Mouse (Mus musculus) mouse trophoblast stem cell (cell line): ENCODE results near the gene Olfr514.

Source experiments
- in situ Hi-C, 2 experiments: fragments of 300-500 bp; cut with MseI, MboI; formaldehyde crosslinking; loops; 2 replicates in 1 of 2; 3 replicates in 1 of 2; pipeline ENCODE4 v1.15.1; 2025

The Olfr514 gene

GRCm38 (mm10) chr7:108825897-108826296, at the start of gene Olfr514:
Olfr514 (minus strand) TSS chr7:108825997.
- in situ Hi-C loops: no loop called here

- in situ Hi-C loops: no loop called here
Measured at GRCm38 (mm10) chr7:108872279-108872678, 46.5 kb upstream of the Olfr514 start, which contains the start of gene Olfr517. Olfr517 (minus strand) TSS chr7:108872379.

- in situ Hi-C loops: no loop called here
Measured at GRCm38 (mm10) chr7:108850429-108850828, 24.6 kb upstream of the Olfr514 start, which contains the start of gene Olfr516. Olfr516 (minus strand) TSS chr7:108850529.

DNA sequence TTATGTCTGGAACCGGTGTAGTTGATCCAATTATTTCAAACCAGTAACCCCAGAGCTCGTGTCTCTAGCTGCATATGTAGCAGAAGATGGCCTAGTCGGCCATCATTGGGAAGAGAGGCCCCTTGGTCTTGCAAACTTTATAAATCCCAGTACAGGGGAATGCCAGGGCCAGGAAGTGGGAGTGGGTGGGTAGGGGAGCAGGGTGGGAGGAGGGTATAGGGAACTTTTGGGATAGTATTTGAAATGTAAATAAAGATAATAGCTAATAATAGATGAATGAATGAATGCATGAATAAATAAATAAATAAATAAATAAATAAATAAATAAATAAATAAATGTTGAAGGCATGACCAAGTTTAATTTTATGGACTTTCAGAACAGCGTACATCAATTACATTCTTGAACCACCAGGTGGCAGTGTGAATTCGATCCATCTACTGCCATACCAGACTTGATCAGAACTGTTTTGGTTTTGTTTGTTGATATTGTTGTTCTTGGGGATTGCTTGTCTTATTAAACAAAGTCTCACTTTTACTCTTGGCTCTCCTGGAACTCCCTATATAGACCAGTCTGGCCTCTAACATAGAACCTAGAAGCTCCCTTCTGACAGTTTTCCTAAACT, 11.1 kb downstream of the Olfr514 start:
- in situ Hi-C loops: loop anchor here in 1 of 2 experiments (5.0 kb wide), 1 partner anchor 118 kb away; the partner anchor contains the start of genes Eif3f and Nlrp10

GRCm38 (mm10) chr7:108797205-108797933, 28.4 kb downstream of the Olfr514 start:
- in situ Hi-C loops: no loop called here
